Mouse (Mus musculus) mammary gland, adult 2 months (tissue): ENCODE results near the gene Ccdc152. TPM values are rescaled to one million over a fixed set of nuclear protein-coding genes. Genes with fewer than 3 reads are reported as not detected.

ENCODE experiments used
- polyA plus RNA-seq: library from polyadenylated mRNA; depleted of rRNA; stranded (reverse); fragments of >200 nt; gene quantifications from 2 replicates; pipeline ENCODE4 v1.2.3, GENCODE M21; 2012; ENCODE audit warnings: low replicate concordance; rRNA removed

The Ccdc152 gene
- polyA plus RNA-seq: 0.57 and 2.4 TPM in 2 replicates

GRCm38 (mm10) chr15:3303426-3303825 lies at the start of gene Ccdc152:
Gene Ccdc152 (minus strand): TSS chr15:3303526.

GRCm38 (mm10) chr15:3268247-3268646 lies 35.1 kb downstream of the Ccdc152 start, which contains the start of gene Selenop:
Gene Selenop (plus strand): TSS chr15:3268547.

Other genes with a start within 250 kb of the Ccdc152 start
- gene Selenop, start 35.0 kb downstream of the Ccdc152 start, polyA plus RNA-seq: 347 and 546 TPM in 2 replicates